Mouse (Mus musculus): ENCODE measurements around the gene Mepce.

- TF ChIP-seq CTCF (IDR thresholded peaks at IDR 0.05; ENCODE audit: low read depth, low read length) (no peak), GATA1 (IDR thresholded peaks at IDR 0.05; ENCODE audit: borderline replicate concordance, low read length) (no peak), TAL1 (conservative IDR thresholded peaks at IDR 0.05; ENCODE audit: low read depth, low read length) (no peak), POLR2AphosphoS5 (IDR thresholded peaks at IDR 0.05; ENCODE audit: insufficient replicate concordance, low read depth, low read length) (no peak), GATA2 (IDR thresholded peaks at IDR 0.05; ENCODE audit: borderline replicate concordance, low read depth, low read length) (no peak)
These were observed 46.9 kb downstream of the Mepce start for GRCm38 (mm10) chr5:137740506-137740905.
